Mouse (Mus musculus) heart, embryonic 11.5 days (tissue): Measurements from ENCODE around the gene Gm3005. TPM values are rescaled to one million over a fixed set of nuclear protein-coding genes. Genes with fewer than 3 reads are reported as not detected.
"Not testable (repeated sequence)": the region's sequence is repeated elsewhere in the genome, so short reads cannot be mapped to it uniquely, and the experiment has no call there.

Experiments
- ATAC-seq: fragments of 200-750 bp; cut with Nextera tagmentation; replicated peaks from 2 replicates; pipeline ENCODE4 v1.8.0; 2017; ENCODE audit warnings: moderate library complexity; ENCODE audit not compliant: insufficient number of reproducible peaks, low FRiP score, low TSS enrichment
- H3K27ac ChIP-seq: fragments of 300-500 bp; sonication (generic); 2 replicates; pipeline ENCODE4 v1.5.1; 2014; ENCODE audit warnings: mild to moderate bottlenecking, low read depth, low read length
- H3K27me3 ChIP-seq: fragments of 300-500 bp; sonication (generic); 2 replicates; pipeline ENCODE4 v1.6.1; 2014; ENCODE audit warnings: mild to moderate bottlenecking, low read length, mixed read lengths; ENCODE audit not compliant: control insufficient read depth, insufficient read depth
- H3K36me3 ChIP-seq: fragments of 300-500 bp; sonication (generic); 2 replicates; pipeline ENCODE4 v1.6.1; 2014; ENCODE audit warnings: mild to moderate bottlenecking, low read length, moderate library complexity, mixed read lengths; ENCODE audit not compliant: control insufficient read depth, insufficient read depth
- H3K4me1 ChIP-seq: fragments of 300-500 bp; sonication (generic); 2 replicates; pipeline ENCODE4 v1.6.1; 2014; ENCODE audit warnings: low read length; ENCODE audit not compliant: control insufficient read depth, insufficient read depth
- H3K4me2 ChIP-seq: fragments of 300-500 bp; sonication (generic); 2 replicates; pipeline ENCODE4 v1.6.1; 2014; ENCODE audit warnings: mild to moderate bottlenecking, moderate library complexity
- H3K4me3 ChIP-seq: fragments of 300-500 bp; sonication (generic); 2 replicates; pipeline ENCODE4 v1.5.1; 2014; ENCODE audit warnings: low read depth, low read length
- H3K9ac ChIP-seq: fragments of 300-500 bp; sonication (generic); 2 replicates; pipeline ENCODE4 v1.6.1; 2014; ENCODE audit warnings: mild to moderate bottlenecking, low read depth, low read length, moderate library complexity
- H3K9me3 ChIP-seq: fragments of 300-500 bp; sonication (generic); replicated peaks from 2 replicates; pipeline ENCODE4 v1.6.1; 2016; ENCODE audit warnings: low read length; ENCODE audit not compliant: control insufficient read depth
- WGBS: fragments of 180-500 bp; shearing (Covaris S2); extraction: QIAGEN DNeasy Blood & Tissue Kit; methylation state at CpG from one replicate; pipeline ENCODE4 v1.1.7; 2014; ENCODE audit not compliant: insufficient replicate concordance; 5-methylcytosine and 5-hydroxymethylcytosine counted together
- polyA plus RNA-seq: library from polyadenylated mRNA; unstranded; fragments of >200 nt; fragmentation: Nextera tagmentation; extraction: Ambion mirVana; gene quantifications from 2 replicates; pipeline ENCODE4 v1.2.1, GENCODE M21; 2014

The Gm3005 gene
- polyA plus RNA-seq: 17.6 and 19.8 TPM in 2 replicates

DNA sequence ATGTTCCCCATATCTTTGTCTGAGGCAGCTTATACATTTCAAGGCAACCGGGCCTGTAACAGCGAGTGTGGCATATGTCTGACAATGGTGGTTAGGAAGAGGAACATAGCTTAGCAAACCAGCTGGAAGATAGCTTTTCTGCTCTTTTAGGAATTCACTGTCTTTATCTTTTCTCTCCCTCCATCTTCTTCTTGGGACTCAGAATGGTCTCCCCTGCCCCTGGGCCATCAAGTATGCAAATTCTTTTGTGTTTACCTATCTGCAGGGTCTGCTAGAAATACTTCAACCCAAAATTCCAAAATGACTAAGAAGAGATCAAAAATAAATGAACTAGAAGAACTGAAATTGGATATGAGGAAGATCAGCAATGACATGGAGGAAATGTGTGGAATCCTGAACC, at the start of gene Gm3005:
TSS of gene Gm3005 (plus strand) at position 301 of the 400 bp plus-strand sequence.
- ATAC-seq, H3K4me1 ChIP-seq, H3K9me3 ChIP-seq, H3K27me3 ChIP-seq, H3K9ac ChIP-seq, H3K36me3 ChIP-seq, H3K4me3 ChIP-seq, H3K4me2 ChIP-seq, H3K27ac ChIP-seq: not testable (repeated sequence)
- WGBS: no CpG with 5 or more reads among the region's 2 CpGs

DNA sequence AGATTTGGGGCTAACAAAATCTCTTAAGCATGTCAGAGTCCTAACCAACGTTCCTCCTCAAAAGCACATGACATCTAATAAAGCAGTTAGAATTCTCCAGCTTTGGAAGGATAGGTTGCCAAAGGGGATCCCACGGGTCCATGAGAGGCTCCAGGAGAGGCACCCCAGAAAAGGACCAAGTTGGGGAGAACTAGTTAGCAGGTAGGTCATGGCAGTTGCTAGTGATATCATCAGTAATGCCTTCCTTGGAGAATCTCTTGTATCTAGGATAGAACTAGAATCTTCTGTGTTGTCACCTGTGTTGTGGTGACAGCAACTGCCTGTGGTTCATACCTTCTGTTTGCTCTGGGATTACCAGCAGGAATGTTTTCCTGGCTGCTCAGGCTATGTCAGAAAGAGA, 33.1 kb upstream of the Gm3005 start, which contains the start of gene Gm10413:
TSS of gene Gm10413 (plus strand) at position 301 of the 400 bp plus-strand sequence.
- H3K27me3 ChIP-seq, ATAC-seq, H3K4me2 ChIP-seq, H3K4me3 ChIP-seq, H3K36me3 ChIP-seq, H3K4me1 ChIP-seq, H3K27ac ChIP-seq, H3K9me3 ChIP-seq, H3K9ac ChIP-seq: not testable (repeated sequence)
- WGBS: no CpG with 5 or more reads among the region's 2 CpGs

DNA sequence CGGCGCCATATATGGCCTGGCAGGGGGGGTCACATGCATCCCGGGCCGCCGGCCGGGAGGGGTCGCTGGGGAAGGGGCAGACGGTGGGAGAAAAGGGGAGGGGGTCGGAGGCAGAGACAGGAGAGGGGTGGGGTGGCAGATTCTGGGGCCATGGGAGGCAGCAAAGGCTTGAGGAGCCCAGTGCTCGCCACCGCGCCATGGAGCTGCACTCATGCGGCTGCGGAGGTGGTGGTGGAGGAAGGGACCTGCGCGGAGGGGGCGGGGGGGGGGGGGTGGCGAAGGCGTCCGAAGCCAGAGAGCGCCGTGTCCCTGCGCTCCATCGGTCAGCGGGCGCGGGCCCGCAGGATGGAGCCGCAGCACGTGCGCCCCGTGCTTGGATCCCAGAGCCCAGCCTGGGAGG, 15.6 kb upstream of the Gm3005 start, which contains the start of gene Gm10409:
TSS of gene Gm10409 (plus strand) at position 301 of the 400 bp plus-strand sequence.
- not testable (repeated sequence) for H3K4me1 ChIP-seq, H3K4me2 ChIP-seq, ATAC-seq, H3K9me3 ChIP-seq, H3K27me3 ChIP-seq, H3K27ac ChIP-seq, H3K4me3 ChIP-seq, H3K9ac ChIP-seq, H3K36me3 ChIP-seq
- no CpG with 5 or more reads among the region's 32 CpGs for WGBS

DNA sequence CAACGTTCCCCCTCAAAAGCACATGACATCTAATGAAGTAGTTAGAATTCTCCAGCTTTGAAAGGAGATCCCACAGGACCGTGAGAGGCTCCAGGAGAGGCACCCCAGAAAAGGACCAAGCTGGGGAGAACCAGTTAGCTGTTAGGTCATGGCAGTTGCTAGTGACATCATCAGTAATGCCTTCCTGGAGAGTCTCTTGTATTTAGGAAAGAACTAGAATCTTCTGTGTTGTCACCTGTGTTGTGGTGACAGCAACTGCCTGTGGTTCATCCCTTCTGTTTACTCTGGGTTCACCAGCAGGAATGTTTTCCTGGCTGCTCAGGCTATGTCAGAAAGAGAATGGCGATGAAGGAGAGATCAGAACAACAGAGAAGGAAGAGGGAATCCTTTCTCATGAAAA, 21.2 kb downstream of the Gm3005 start, which contains the start of gene Gm10408:
TSS of gene Gm10408 (plus strand) at position 301 of the 400 bp plus-strand sequence.
- H3K4me1 ChIP-seq, H3K27ac ChIP-seq, H3K4me3 ChIP-seq, H3K9me3 ChIP-seq, H3K36me3 ChIP-seq, H3K9ac ChIP-seq, ATAC-seq, H3K27me3 ChIP-seq, H3K4me2 ChIP-seq: not testable (repeated sequence)
- WGBS: no CpG with 5 or more reads among the region's 3 CpGs

DNA sequence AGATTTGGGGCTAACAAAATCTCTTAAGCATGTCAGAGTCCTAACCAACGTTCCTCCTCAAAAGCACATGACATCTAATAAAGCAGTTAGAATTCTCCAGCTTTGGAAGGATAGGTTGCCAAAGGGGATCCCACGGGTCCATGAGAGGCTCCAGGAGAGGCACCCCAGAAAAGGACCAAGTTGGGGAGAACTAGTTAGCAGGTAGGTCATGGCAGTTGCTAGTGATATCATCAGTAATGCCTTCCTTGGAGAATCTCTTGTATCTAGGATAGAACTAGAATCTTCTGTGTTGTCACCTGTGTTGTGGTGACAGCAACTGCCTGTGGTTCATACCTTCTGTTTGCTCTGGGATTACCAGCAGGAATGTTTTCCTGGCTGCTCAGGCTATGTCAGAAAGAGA, 206.3 kb downstream of the Gm3005 start, which contains the start of gene Gm3012:
TSS of gene Gm3012 (plus strand) at position 301 of the 400 bp plus-strand sequence.
- not testable (repeated sequence) for H3K9ac ChIP-seq, ATAC-seq
- WGBS: no CpG with 5 or more reads among the region's 2 CpGs

More for the DNA sequence above, 206.3 kb downstream of the Gm3005 start, which contains the start of gene Gm3012:
- not testable (repeated sequence) for H3K36me3 ChIP-seq, H3K27ac ChIP-seq, H3K4me3 ChIP-seq, H3K27me3 ChIP-seq, H3K9me3 ChIP-seq, H3K4me2 ChIP-seq, H3K4me1 ChIP-seq

Other genes with a start within 250 kb of the Gm3005 start
- 0.26 and 0.49 TPM in 2 replicates for gene Gm5795, start 239.8 kb upstream of the Gm3005 start, polyA plus RNA-seq
- 43.6 TPM in 2 replicates for gene D830030K20Rik, start 219.6 kb upstream of the Gm3005 start, polyA plus RNA-seq
- not detected in 2 replicates for gene Gm2956, start 95.5 kb upstream of the Gm3005 start, polyA plus RNA-seq
- gene Gm10413, start 33.0 kb upstream of the Gm3005 start, polyA plus RNA-seq: not detected in 2 replicates
- gene Gm10409, start 15.5 kb upstream of the Gm3005 start, polyA plus RNA-seq: 8.9 and 9.8 TPM in 2 replicates
- gene Gm10408, start 21.3 kb downstream of the Gm3005 start, polyA plus RNA-seq: not detected in 2 replicates
- gene Gm3012, start 206.4 kb downstream of the Gm3005 start, polyA plus RNA-seq: not detected in 2 replicates
- 8.9 and 9.8 TPM in 2 replicates for gene Gm3020, start 223.9 kb downstream of the Gm3005 start, polyA plus RNA-seq